Mouse (Mus musculus) lung, postnatal 0 days (tissue): ENCODE results near the gene Ppm1e. TPM values are rescaled to one million over a fixed set of nuclear protein-coding genes. Genes with fewer than 3 reads are reported as not detected.

Source experiments
- ATAC-seq: fragments of 200-750 bp; cut with Nextera tagmentation; 2 replicates; pipeline ENCODE4 v1.8.0; 2017; ENCODE audit warnings: moderate library complexity
- DNase-seq: peaks from one replicate; pipeline ENCODE4 v3.0.0-alpha.2; 2016; ENCODE audit warnings: low spot score
- H3K27ac ChIP-seq: fragments of 300-500 bp; sonication (generic); 2 replicates; pipeline ENCODE4 v1.5.1; 2014; ENCODE audit warnings: antibody characterized with exemption, mild to moderate bottlenecking, low read length, mixed read lengths
- H3K27me3 ChIP-seq: fragments of 300-500 bp; sonication (generic); replicated peaks from 2 replicates; pipeline ENCODE4 v1.6.1; 2014; ENCODE audit warnings: low read length, mixed read lengths; ENCODE audit not compliant: insufficient read depth
- H3K36me3 ChIP-seq: fragments of 300-500 bp; sonication (generic); 2 replicates; pipeline ENCODE4 v1.6.1; 2014; ENCODE audit warnings: low read length, mixed read lengths; ENCODE audit not compliant: insufficient read depth
- H3K4me1 ChIP-seq: fragments of 300-500 bp; sonication (generic); 2 replicates; pipeline ENCODE4 v1.6.1; 2014; ENCODE audit warnings: antibody characterized with exemption, low read depth, low read length, mixed read lengths; ENCODE audit not compliant: insufficient read depth
- H3K4me2 ChIP-seq: fragments of 300-500 bp; sonication (generic); replicated peaks from 2 replicates; pipeline ENCODE4 v1.6.1; 2014; ENCODE audit warnings: low read depth, mild to moderate bottlenecking, low read length, moderate library complexity, mixed read lengths
- H3K4me3 ChIP-seq: fragments of 300-500 bp; sonication (generic); 2 replicates; pipeline ENCODE4 v1.5.1; 2014; ENCODE audit warnings: low read depth, low read length
- H3K9ac ChIP-seq: fragments of 300-500 bp; sonication (generic); replicated peaks from 2 replicates; pipeline ENCODE4 v1.6.1; 2014; ENCODE audit warnings: low read depth, mild to moderate bottlenecking
- H3K9me3 ChIP-seq: fragments of 300-500 bp; sonication (generic); 2 replicates; pipeline ENCODE4 v1.6.1; 2016; ENCODE audit warnings: low read length, mixed read lengths
- CTCF ChIP-seq: IDR thresholded peaks from 2 replicates; pipeline ENCODE4 v1.5.1; 2016; ENCODE audit warnings: antibody characterized with exemption, mild to moderate bottlenecking
- EP300 ChIP-seq: IDR thresholded peaks from 2 replicates; pipeline ENCODE4 v1.6.1; 2016; ENCODE audit warnings: antibody characterized with exemption, mild to moderate bottlenecking, control low read depth
- WGBS: fragments of 180-500 bp; shearing (Covaris S2); extraction: QIAGEN DNeasy Blood & Tissue Kit; methylation state at CpG from one replicate; pipeline ENCODE4 v1.1.7; 2014; 5-methylcytosine and 5-hydroxymethylcytosine counted together
- polyA plus RNA-seq: library from polyadenylated mRNA; unstranded; fragments of >200 nt; fragmentation: Nextera tagmentation; extraction: Ambion mirVana; gene quantifications from 2 replicates; pipeline ENCODE4 v1.2.1, GENCODE M21; 2015

The Ppm1e gene
- polyA plus RNA-seq, 1 experiment from 2014 or later: 0.64 TPM

DNA sequence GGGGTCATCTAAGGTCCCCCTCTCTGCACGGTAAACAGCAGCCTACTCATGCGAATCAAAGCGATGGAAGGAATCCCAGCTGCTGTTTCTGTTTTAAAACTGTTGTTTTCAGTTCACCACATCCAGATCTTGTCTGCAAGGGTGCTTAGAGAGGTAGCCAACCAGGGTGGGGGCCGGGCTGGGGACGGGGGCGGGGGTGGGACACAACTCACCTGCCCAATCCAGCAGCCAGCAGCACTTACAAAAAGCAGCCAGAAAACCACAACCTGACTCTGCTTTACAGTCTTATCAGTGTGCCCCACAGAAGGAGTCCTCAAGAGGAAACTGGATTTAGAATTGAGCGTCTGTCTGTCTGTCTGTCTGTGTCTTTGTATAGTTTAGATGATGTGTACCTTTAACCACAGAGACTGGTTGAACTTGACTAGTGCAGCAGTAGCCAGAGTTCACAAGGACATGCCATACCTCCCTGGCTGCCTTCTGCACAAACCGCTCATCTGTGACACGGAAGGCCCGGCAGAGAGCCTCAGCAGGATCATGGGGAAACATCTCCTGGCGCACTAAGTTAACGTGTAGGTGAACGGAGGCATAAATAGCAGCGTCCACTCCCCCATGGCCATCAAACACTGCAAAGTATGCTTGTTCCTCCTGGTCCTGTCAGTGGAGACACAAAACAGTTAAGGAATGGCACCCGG, 118.5 kb downstream of the Ppm1e start:
- Histone ChIP-seq H3K4me1 (no peaks in the 10 kb centered on the region), H3K9me3 (no peaks in the 10 kb centered on the region), H3K4me2 (no peak overlapping the region), H3K27ac (no peak overlapping the region), H3K9ac (no peak overlapping the region), H3K4me3 (no peak overlapping the region), H3K36me3 (no peaks in the 10 kb centered on the region), H3K27me3 (no peaks in the 10 kb centered on the region)
- no peak for ATAC-seq
- TF ChIP-seq EP300: no peak
- TF ChIP-seq CTCF: no peak
- 86% methylated on average over 15 of the region's 15 CpGs for WGBS
- DNase-seq: no peak

DNA sequence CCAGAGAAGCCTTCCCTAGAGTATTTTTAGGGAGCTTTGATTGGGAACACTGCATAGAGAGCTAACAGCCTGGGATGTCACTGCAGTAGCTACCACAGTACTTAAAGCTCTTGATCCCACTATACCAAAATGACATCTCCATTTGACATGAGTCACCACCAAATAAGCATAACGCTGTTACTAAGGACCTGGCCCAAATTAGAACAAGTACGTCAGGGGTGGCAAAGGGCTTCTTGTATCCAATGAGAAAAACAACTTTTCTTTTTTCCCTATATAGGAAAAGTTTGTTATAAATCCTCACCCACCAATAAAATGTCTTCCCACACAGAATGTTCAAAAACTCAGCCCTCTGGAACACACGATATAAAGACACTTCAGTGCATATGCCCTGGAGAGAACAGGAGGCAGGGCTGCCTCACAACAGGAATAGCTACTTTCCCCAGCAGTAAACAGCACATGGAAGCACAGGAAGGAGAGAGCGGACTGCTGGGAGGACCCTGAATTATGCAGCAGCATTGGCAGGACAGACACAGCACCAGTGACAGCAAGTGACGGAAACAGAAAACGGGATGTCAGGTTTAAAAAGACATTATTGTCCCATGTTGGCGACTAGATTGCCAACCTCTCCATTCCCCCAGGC, 119.8 kb downstream of the Ppm1e start:
- H3K9me3 ChIP-seq: no peaks in the 10 kb centered on the region
- WGBS: 81% methylated on average over 7 of the region's 7 CpGs
- no peak overlapping the region for H3K27ac ChIP-seq
- no peak overlapping the region for H3K4me3 ChIP-seq
- DNase-seq (no peak), ATAC-seq (no peak)
- H3K36me3 ChIP-seq: peaks cover 5% of the 10 kb centered on the region; the same call in 1 of the 2 replicates
- H3K4me1 ChIP-seq: no peaks in the 10 kb centered on the region
- no peak overlapping the region for H3K4me2 ChIP-seq
- TF ChIP-seq EP300 (no peak), CTCF (no peak)
- no peak overlapping the region for H3K9ac ChIP-seq
- no peaks in the 10 kb centered on the region for H3K27me3 ChIP-seq

DNA sequence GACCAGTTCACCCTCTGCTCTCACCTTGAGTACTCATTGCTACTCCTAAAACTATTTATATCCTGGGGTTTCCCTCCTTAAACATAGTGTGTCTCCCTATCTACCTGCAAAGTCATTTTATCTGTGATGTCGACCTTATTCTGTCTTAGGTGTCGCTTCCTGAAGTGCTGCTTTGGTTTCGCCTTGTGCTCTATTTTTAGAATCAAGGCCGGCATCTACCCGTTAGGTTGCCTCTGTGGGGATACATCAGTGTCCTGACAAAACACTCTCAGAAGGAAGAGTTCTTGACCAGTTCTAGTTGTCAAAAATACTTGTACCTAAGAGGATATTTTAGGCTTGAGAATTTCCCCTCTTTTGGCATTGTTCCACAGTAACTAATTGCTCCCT, 123.3 kb downstream of the Ppm1e start:
- 61% methylated on average over 5 of the region's 5 CpGs for WGBS
- no peaks in the 10 kb centered on the region for H3K4me1 ChIP-seq
- H3K4me2 ChIP-seq: no peak overlapping the region
- H3K27ac ChIP-seq: no peak overlapping the region
- H3K27me3 ChIP-seq: no peaks in the 10 kb centered on the region
- peaks cover 5% of the 10 kb centered on the region; the same call in 1 of the 2 replicates for H3K36me3 ChIP-seq
- no peaks in the 10 kb centered on the region for H3K9me3 ChIP-seq
- no peak for TF ChIP-seq EP300
- TF ChIP-seq CTCF: no peak
- H3K9ac ChIP-seq: no peak overlapping the region
- ATAC-seq (no peak), DNase-seq (no peak)
- no peak overlapping the region for H3K4me3 ChIP-seq

DNA sequence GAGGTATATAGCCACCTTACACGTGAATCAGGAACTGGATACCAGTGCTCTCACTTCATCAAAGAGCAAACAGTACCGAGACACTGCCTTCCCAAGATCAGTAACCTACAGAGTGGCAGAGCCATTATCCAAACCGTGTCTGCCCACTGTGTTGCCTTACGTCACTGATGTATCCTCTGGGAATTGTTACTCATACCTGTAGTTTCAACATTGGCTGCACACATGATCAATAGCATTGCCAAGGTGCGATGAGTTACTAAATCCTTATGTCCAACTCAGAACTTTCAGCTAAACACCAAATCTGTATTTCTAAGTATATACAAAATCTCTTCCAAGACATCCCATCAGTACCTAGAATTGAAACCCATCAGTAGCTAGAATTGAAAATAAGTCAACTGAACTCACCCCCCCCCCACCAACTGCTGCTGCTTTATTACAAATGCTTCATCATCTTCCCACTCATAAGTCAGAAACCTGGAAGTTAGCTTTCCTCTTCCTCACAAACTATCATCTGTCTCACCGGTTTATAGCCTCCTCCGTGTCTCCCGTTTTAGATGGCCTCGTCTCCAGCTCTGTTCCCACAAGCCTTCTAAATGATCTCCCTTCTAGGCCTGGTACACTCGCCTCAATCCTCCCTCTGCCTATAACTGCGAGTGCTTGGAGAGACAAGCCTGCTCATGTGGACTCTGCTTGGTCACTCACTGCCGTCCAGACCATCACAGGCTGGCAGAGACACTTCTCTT, 123.9 kb downstream of the Ppm1e start:
- no peak overlapping the region for H3K9ac ChIP-seq
- DNase-seq (no peak), ATAC-seq (no peak)
- no peak overlapping the region for H3K27ac ChIP-seq
- no peak for TF ChIP-seq CTCF
- no peak for TF ChIP-seq EP300
- H3K4me1 ChIP-seq: no peaks in the 10 kb centered on the region
- no peak overlapping the region for H3K4me2 ChIP-seq
- no peaks in the 10 kb centered on the region for H3K27me3 ChIP-seq
- H3K36me3 ChIP-seq: peaks cover 5% of the 10 kb centered on the region; the same call in 1 of the 2 replicates
- H3K4me3 ChIP-seq: no peak overlapping the region
- no peaks in the 10 kb centered on the region for H3K9me3 ChIP-seq
- WGBS: 88% methylated on average over 12 of the region's 12 CpGs

- 84% methylated on average over 5 of the region's 5 CpGs for whole genome bisulfite sequencing
- no peak for DNase-seq
Observed at GRCm38 (mm10) chr11:87233377-87233776, 125.4 kb downstream of the Ppm1e start.

DNA sequence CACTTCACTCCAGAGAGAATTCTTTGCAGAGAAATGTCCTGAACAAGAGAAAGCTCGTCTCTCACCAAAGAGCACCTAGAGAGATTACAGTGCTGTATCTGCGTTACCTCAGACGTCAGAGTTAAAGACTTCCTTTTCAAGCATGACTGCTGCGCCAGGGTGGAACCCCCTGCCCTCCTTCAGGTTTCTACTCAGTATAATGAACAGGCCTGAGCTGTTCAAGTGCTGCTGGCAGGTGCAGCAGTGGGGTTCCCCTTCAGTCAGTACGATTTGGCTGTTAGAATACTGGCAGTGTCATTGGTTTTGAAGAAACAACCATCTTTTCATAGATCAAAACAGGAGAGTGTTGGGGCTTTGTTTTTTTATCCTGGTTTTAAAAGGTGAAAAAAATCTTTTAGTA, 131.8 kb downstream of the Ppm1e start:
- Histone ChIP-seq H3K9me3 (no peaks in the 10 kb centered on the region), H3K9ac (no peak overlapping the region), H3K36me3 (no peaks in the 10 kb centered on the region), H3K27me3 (no peaks in the 10 kb centered on the region), H3K4me1 (no peaks in the 10 kb centered on the region), H3K27ac (no peak overlapping the region), H3K4me3 (no peak overlapping the region), H3K4me2 (no peak overlapping the region)
- no peak for ATAC-seq
- no peak for DNase-seq
- no peak for TF ChIP-seq CTCF
- TF ChIP-seq EP300: no peak
- whole genome bisulfite sequencing: 77% methylated on average over 5 of the region's 5 CpGs

More at GRCm38 (mm10) chr11:87233377-87233776, 125.4 kb downstream of the Ppm1e start:
- no peak for ATAC-seq
- Histone ChIP-seq H3K4me1 (no peaks in the 10 kb centered on the region), H3K27ac (no peak overlapping the region), H3K9me3 (no peaks in the 10 kb centered on the region), H3K27me3 (no peaks in the 10 kb centered on the region), H3K36me3 (peaks cover 5% of the 10 kb centered on the region; the same call in 1 of the 2 replicates), H3K4me2 (no peak overlapping the region), H3K9ac (no peak overlapping the region), H3K4me3 (no peak overlapping the region)
- TF ChIP-seq EP300: no peak
- no peak for TF ChIP-seq CTCF
